Mouse (Mus musculus): ENCODE data around the gene Smyd3.

DNA sequence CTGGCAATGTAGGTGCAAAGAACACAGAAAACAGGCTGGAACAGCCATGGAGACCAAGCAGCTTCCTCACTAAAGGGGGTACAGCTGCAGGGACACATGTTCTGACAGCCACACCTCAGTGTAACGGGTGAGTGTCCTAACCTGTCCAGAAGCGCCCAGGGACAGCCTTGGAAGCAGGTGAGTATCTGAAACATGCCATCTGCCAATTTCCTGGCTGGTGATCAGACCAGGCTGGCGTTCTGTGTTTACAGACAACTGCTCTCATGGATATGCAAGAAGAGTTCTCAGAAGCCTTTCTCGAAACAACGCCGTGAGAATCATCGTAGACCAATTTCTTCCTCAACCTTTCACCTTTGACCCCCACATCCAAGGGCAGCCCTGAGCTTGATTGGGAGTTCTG lies 444.0 kb downstream of the Smyd3 start:
- TF ChIP-seq CTCF (IDR thresholded peaks at IDR 0.05; ENCODE audit: low read depth, low read length) (no peak), POLR2A (IDR thresholded peaks at IDR 0.05; ENCODE audit: extremely low read depth, insufficient read depth, low read length) (no peak)

Data from liver, adult 2 months (tissue).